Mouse (Mus musculus) limb, embryonic 14.5 days (tissue): ENCODE results near the gene Ttc23. TPM values are rescaled to one million over a fixed set of nuclear protein-coding genes. Genes with fewer than 3 reads are reported as not detected.

Experiments
- ATAC-seq: fragments of 200-750 bp; cut with Nextera tagmentation; 2 replicates; pipeline ENCODE4 v1.8.0; 2017; ENCODE audit warnings: low read depth, moderate number of reproducible peaks, moderate TSS enrichment; ENCODE audit not compliant: low FRiP score
- DNase-seq: peaks from one replicate; pipeline ENCODE4 v3.0.0-alpha.2; 2015; ENCODE audit warnings: low spot score
- H3K27ac ChIP-seq: fragments of 300-500 bp; sonication (generic); replicated peaks from 2 replicates; pipeline ENCODE4 v1.5.1; 2014; ENCODE audit warnings: low read depth, mild to moderate bottlenecking, low read length, moderate library complexity, mixed read lengths
- H3K27me3 ChIP-seq: fragments of 300-500 bp; sonication (generic); 2 replicates; pipeline ENCODE4 v1.6.1; 2014; ENCODE audit warnings: low read length, mixed read lengths; ENCODE audit not compliant: control insufficient read depth, insufficient read depth
- H3K36me3 ChIP-seq: fragments of 300-500 bp; sonication (generic); 2 replicates; pipeline ENCODE4 v1.6.1; 2014; ENCODE audit warnings: mild to moderate bottlenecking, low read length, moderate library complexity, mixed read lengths; ENCODE audit not compliant: control insufficient read depth, insufficient read depth
- H3K4me1 ChIP-seq: fragments of 300-500 bp; sonication (generic); 2 replicates; pipeline ENCODE4 v1.6.1; 2014; ENCODE audit warnings: antibody characterized with exemption, low read length, mixed read lengths; ENCODE audit not compliant: control insufficient read depth, insufficient read depth
- H3K4me2 ChIP-seq: fragments of 300-500 bp; sonication (generic); replicated peaks from 2 replicates; pipeline ENCODE4 v1.6.1; 2014; ENCODE audit warnings: low read depth, mild to moderate bottlenecking, low read length, moderate library complexity; ENCODE audit not compliant: severe bottlenecking
- H3K4me3 ChIP-seq: fragments of 300-500 bp; sonication (generic); replicated peaks from 2 replicates; pipeline ENCODE4 v1.5.1; 2014; ENCODE audit warnings: low read length
- H3K9ac ChIP-seq: fragments of 300-500 bp; sonication (generic); 2 replicates; pipeline ENCODE4 v1.6.1; 2014; ENCODE audit warnings: mild to moderate bottlenecking, low read depth, low read length, moderate library complexity; ENCODE audit not compliant: severe bottlenecking
- H3K9me3 ChIP-seq: fragments of 300-500 bp; sonication (generic); 2 replicates; pipeline ENCODE4 v1.6.1; 2016; ENCODE audit warnings: low read length; ENCODE audit not compliant: control insufficient read depth
- POLR2A ChIP-seq: fragments of 200-500 bp; IDR thresholded peaks from 2 replicates; pipeline ENCODE4 v1.8.0; 2012; ENCODE audit warnings: inconsistent platforms, mild to moderate bottlenecking, moderate library complexity, borderline replicate concordance; ENCODE audit not compliant: insufficient read depth, insufficient read length; ENCODE audit errors: extremely low read depth
- WGBS: fragments of 180-500 bp; shearing (Covaris S2); extraction: QIAGEN DNeasy Blood & Tissue Kit; methylation state at CpG from one replicate; pipeline ENCODE4 v1.1.7; 2014; 5-methylcytosine and 5-hydroxymethylcytosine counted together
- polyA plus RNA-seq, 2 experiments: library from polyadenylated mRNA; depleted of rRNA in 1 of 2; stranded (reverse) in 1 of 2; unstranded in 1 of 2; fragments of >200 nt; fragmentation: Nextera tagmentation in 1 of 2; extraction: Ambion mirVana in 1 of 2; gene quantifications; 2 replicates each; pipeline versions ENCODE4 v1.2.1 to v1.2.3; 2012 to 2014

Gene Ttc23
- polyA plus RNA-seq, 2 experiments = 33.4 to 46.9 TPM

DNA sequence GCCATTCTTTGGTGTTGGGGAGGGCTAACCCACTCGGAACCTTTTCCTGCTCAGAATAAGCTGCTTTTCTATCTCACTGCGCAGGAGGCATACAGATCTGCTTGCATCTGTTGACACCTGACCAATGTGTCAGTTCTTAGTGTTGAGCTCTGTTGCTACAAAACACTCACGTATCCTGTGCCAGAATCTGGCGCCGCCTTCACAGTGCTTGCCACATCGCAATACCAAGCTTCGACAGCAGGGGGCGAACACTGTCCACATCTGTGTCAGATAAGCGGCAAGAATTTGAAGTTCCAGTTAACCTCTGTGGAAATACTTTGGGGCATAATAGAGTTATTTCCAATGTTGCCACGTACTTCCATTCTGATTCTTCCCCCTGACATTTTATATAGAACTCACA, 25.4 kb downstream of the Ttc23 start:
- no peak overlapping the region for H3K27ac ChIP-seq
- ATAC-seq (no peak; the same call in 1 of the 2 replicates), DNase-seq (peak; percentile 90)
- TF ChIP-seq POLR2A = no peak
- H3K9ac ChIP-seq = no peak overlapping the region
- WGBS = 8% methylated on average over 10 of the region's 10 CpGs
- no peaks in the 10 kb centered on the region for H3K9me3 ChIP-seq
- H3K27me3 ChIP-seq = no peaks in the 10 kb centered on the region
- no peaks in the 10 kb centered on the region for H3K4me1 ChIP-seq
- no peak overlapping the region for H3K4me2 ChIP-seq
- peaks cover 63% of the 10 kb centered on the region for H3K36me3 ChIP-seq
- H3K4me3 ChIP-seq = no peak overlapping the region

DNA sequence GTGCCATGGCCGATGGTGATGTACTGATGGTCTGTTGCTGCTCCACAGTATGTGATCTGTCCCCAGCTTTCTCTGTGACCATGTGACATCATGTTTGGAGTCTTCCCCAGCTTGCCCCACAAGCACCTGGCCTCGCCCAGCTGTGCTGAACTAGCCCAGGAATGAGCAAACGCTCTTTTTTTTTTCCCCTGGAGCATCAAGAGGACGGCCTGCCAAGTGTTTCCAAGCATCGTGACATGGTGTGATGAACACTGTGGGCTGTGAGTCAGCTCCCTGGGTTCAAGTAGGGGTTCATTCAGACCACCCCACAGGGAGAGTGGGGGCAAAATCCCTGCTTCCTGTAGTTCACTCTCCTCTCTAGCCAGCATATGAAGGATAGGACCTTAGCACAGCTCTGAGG, 26.4 kb downstream of the Ttc23 start:
- H3K4me1 ChIP-seq = no peaks in the 10 kb centered on the region
- H3K4me2 ChIP-seq = no peak overlapping the region
- H3K4me3 ChIP-seq = no peak overlapping the region
- ATAC-seq = no peak
- no peak for TF ChIP-seq POLR2A
- no peak for DNase-seq
- no peak overlapping the region for H3K9ac ChIP-seq
- H3K27me3 ChIP-seq = no peaks in the 10 kb centered on the region
- H3K27ac ChIP-seq = no peak overlapping the region
- peaks cover 53% of the 10 kb centered on the region for H3K36me3 ChIP-seq
- 90% methylated on average over 5 of the region's 5 CpGs for WGBS
- no peaks in the 10 kb centered on the region for H3K9me3 ChIP-seq

DNA sequence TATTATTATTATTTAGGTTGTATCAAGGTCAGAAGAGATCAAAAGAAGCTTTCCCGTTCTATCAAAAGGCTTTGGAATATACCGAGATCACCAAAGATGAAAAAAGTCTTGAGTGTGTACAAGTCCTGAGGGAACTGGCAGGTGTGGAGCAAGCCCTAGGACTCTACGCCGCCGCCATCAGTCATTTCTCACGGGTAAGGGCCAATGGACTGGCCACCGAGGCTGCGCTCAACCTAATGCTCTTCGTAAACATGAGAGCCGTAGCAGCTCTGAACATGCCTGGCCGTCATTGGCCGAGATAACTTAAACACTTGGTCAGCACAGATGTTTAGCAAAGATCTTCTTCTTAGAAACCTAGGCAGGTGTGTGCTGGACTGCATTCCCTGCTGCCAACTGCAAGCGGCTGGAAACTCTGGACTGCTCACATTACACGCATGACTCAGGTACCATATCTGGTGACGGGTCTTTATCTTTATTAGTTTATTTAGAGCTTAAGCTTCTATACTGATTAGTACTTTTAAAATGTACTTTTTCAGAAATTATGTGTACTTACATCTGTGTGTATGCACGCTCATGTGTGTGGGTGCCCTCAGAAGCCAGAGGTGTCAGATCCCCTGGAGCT, 31.8 kb downstream of the Ttc23 start:
- ATAC-seq = no peak
- Histone ChIP-seq H3K27me3 (no peaks in the 10 kb centered on the region), H3K4me3 (no peak overlapping the region), H3K4me2 (no peak overlapping the region), H3K9ac (no peak overlapping the region), H3K27ac (no peak overlapping the region), H3K36me3 (peaks cover 66% of the 10 kb centered on the region), H3K9me3 (no peaks in the 10 kb centered on the region), H3K4me1 (no peaks in the 10 kb centered on the region)
- no peak for TF ChIP-seq POLR2A
- WGBS = 92% methylated on average over 16 of the region's 16 CpGs
- no peak for DNase-seq

DNA sequence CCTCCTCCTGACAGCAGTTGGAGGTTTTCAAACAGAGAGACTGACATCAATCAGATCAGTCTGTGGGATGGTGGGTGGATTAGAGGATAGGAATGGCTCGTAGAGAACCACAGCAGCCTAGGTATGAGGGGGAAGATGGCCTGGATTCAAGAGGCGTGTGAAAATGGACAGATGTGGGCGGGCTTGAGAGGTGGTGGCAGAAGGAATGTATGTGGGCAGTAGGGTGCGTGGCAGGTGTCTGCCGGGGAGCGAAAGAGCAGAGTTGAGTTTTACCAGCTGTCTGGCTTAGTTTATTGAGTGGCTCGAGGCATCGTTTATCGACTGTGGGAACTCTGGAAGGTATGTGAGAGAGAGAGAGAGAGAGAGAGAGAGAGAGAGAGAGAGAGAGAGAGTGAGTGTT, 33.9 kb downstream of the Ttc23 start:
- no peak overlapping the region for H3K9ac ChIP-seq
- H3K4me1 ChIP-seq = no peaks in the 10 kb centered on the region
- no peak for TF ChIP-seq POLR2A
- H3K36me3 ChIP-seq = peaks cover 65% of the 10 kb centered on the region
- 39% methylated on average over 9 of the region's 9 CpGs for WGBS
- no peak overlapping the region for H3K4me3 ChIP-seq
- no peak overlapping the region for H3K4me2 ChIP-seq
- H3K27me3 ChIP-seq = no peaks in the 10 kb centered on the region
- no peaks in the 10 kb centered on the region for H3K9me3 ChIP-seq
- ATAC-seq (no peak), DNase-seq (no peak)
- H3K27ac ChIP-seq = no peak overlapping the region

DNA sequence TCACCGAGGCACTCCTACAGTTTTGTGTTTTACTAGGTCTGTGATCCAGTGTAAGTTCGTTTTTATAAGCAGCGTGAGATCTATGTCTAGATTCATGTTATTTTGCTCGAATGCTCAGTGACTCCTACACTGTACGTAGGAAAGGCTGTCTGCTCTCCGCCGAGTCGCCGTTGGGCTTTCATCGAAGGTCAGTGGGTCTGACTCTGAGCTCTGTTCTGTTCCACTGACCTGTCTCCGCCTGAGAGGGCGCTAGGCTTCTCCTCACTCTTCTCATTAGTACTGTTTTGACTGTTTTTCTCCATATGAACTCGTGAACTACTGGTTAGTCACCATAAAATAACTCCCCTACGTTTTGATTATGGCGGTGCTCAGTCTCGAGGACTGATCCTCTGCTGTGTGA, 35.8 kb downstream of the Ttc23 start:
- Histone ChIP-seq H3K4me2 (no peak overlapping the region), H3K27ac (no peak overlapping the region), H3K36me3 (peaks cover 58% of the 10 kb centered on the region), H3K4me1 (no peaks in the 10 kb centered on the region), H3K9ac (no peak overlapping the region), H3K9me3 (no peaks in the 10 kb centered on the region), H3K4me3 (no peak overlapping the region), H3K27me3 (no peaks in the 10 kb centered on the region)
- WGBS = 85% methylated on average over 16 of the region's 16 CpGs
- ATAC-seq (no peak), DNase-seq (no peak)
- no peak for TF ChIP-seq POLR2A
